ENCODE assay signal across 22 mouse cellular contexts in genomic region chr9:37623981-37624380, GRCm38 (mm10). TPM values are rescaled to one million over a fixed set of nuclear protein-coding genes. Genes with fewer than 3 reads are reported as not detected.
"Had no signal": no experiment of that assay in that cellular context is flagged by ENCODE, and none has a peak within 500 bp of the region (broad histone marks: within the 10 kb centered on the region; RNA-seq: fewer than 3 reads in every experiment).

No protein-coding gene starts in this region.

- DNase-seq: kidney, adult 2 months; kidney, postnatal 14 days; layer of hippocampus, postnatal 36 days; left cerebral cortex, postnatal 4 days; lung, adult 2 months; lung, postnatal 10 days; lung, postnatal 4 days; right cerebral cortex, adult 18-20 months; right cerebral cortex, postnatal 25 days; thymus, postnatal 36 days had no signal

- H3K36me3 ChIP-seq: kidney, embryonic 15.5 days; limb, embryonic 13.5 days; midbrain, embryonic 15.5 days; neural tube, embryonic 15.5 days had no signal

- H3K27me3 ChIP-seq: midbrain, embryonic 15.5 days; neural tube, embryonic 15.5 days had no signal

- ATAC-seq: midbrain, embryonic 15.5 days had no signal

- H3K4me1 ChIP-seq: kidney, embryonic 15.5 days; limb, embryonic 13.5 days had no signal

- H3K4me2 ChIP-seq: kidney, embryonic 15.5 days; limb, embryonic 13.5 days; midbrain, embryonic 11.5 days; midbrain, embryonic 15.5 days; neural tube, embryonic 15.5 days had no signal

- H3K9me3 ChIP-seq: kidney, embryonic 15.5 days; limb, embryonic 13.5 days; midbrain, embryonic 15.5 days; neural tube, embryonic 15.5 days had no signal

- H3K27ac ChIP-seq: kidney, embryonic 15.5 days; limb, embryonic 13.5 days; liver, embryonic 14.5 days; neural tube, embryonic 15.5 days had no signal

- H3K4me3 ChIP-seq: kidney, embryonic 15.5 days; limb, embryonic 13.5 days; midbrain, embryonic 15.5 days; neural tube, embryonic 15.5 days had no signal

- H3K9ac ChIP-seq: kidney, embryonic 15.5 days; limb, embryonic 13.5 days; liver, embryonic 14.5 days; midbrain, embryonic 15.5 days; neural tube, embryonic 15.5 days had no signal

RNA-seq across cellular contexts. Expression of gene Panx3, which starts 45.1 kb away (rescaled TPM):
- total RNA-seq: layer of hippocampus, postnatal 36 days; left cerebral cortex, postnatal 4 days; liver, adult 2 months; megakaryocyte, adult 5-6 weeks had no signal
- polyA plus RNA-seq: kidney, adult 2 months; kidney, embryonic 15.5 days; large intestine, adult 2 months; liver, adult 2 months; liver, embryonic 14.5 days; lung, adult 2 months; midbrain, embryonic 15.5 days; small intestine, adult 2 months; stomach, embryonic 16.5 days; thymus, postnatal 0 days had no signal
